Mouse (Mus musculus): Measurements from ENCODE around the gene Scd2. TPM values are rescaled to one million over a fixed set of nuclear protein-coding genes. Genes with fewer than 3 reads are reported as not detected.
A peak's percentile ranks its signal among the peaks of the same experiment; 100 is the strongest.

The Scd2 gene
- polyA plus RNA-seq, 1 experiment: 329 TPM

DNA sequence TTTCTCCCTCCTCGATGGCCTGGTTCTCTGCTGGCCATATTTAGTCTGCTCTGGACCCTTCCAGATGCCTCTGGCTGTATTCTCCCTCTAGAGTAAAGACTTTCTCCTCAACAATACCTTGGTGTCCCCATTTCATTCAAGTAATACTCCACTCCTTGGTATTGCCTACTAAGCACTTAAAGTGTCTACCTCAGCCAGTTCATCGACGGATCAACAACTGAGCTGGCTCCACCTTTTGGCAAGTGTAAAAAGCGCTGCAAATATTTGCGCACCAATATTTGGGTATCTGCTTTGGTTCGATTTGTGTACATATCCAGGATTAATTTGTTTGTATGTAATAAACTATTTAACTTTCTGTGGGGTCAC lies 27.0 kb upstream of the Scd2 start:
- H3K27me3 ChIP-seq (ENCODE audit: control insufficient read depth, insufficient read depth, low read length, poor library complexity, severe bottlenecking): no peaks in the 10 kb centered on the region
- H3K36me3 ChIP-seq (ENCODE audit: control insufficient read depth, insufficient read depth, low read length, poor library complexity, severe bottlenecking): no peaks in the 10 kb centered on the region
- no peaks in the 10 kb centered on the region for H3K9me3 ChIP-seq (replicated peaks; ENCODE audit: control insufficient read depth, insufficient read depth, low read length, poor library complexity, severe bottlenecking)
- H3K4me1 ChIP-seq (ENCODE audit: control insufficient read depth, insufficient read depth, low read length): peaks cover 6% of the 10 kb centered on the region
- TF ChIP-seq EP300 (IDR thresholded peaks at IDR 0.05; ENCODE audit: insufficient read depth, low read depth, low read length): no peak
- TF ChIP-seq CTCF (IDR thresholded peaks at IDR 0.05; ENCODE audit: low read depth, low read length): no peak
- no peak for TF ChIP-seq POLR2A (IDR thresholded peaks at IDR 0.05; ENCODE audit: insufficient read depth, low read length)
- H3K4me3 ChIP-seq (ENCODE audit: low read depth, low read length): peak overlapping the region; percentile 64
- peak overlapping the region; percentile 49; the same call in 1 of the 2 replicates for H3K9ac ChIP-seq (ENCODE audit: low read depth, poor library complexity, severe bottlenecking)
- peak overlapping the region; percentile 97 for H3K27ac ChIP-seq (ENCODE audit: insufficient read depth, low read length)

DNA sequence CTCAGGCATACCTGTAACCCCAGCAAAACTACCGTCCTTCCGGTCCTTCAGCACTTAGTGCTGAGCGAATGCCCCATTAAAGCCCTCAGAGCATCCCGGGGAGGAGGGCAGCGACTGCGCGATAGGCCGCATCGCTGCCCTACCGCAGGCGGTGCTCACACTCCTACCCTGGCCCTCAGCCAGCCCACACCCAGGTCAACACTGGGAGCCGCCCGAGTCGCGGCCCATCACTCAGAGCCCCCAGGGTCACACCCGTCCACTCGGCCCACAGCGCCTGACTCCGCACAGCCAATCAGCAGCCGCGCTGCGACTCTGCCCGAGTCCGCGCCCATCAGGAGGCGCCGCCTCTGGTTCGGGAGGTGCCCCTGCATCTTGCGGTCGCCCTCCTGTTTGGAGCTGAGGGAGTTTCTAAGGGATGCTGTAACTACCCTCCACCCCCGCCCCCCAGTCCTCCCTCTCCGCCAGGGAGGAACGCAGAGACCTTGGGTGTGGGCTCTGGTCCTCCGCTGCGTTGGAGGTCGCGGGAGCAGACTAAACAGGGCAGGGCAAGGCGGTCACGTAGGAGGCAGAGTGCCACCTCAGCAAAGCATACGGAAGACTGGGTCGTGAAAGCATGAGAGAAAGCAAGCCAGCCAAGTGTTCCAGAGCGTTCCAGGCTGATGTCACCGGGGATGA lies 26.5 kb upstream of the Scd2 start:
- H3K27ac ChIP-seq (ENCODE audit: insufficient read depth, low read length): peak overlapping the region; percentile 97
- peak overlapping the region; percentile 64 for H3K4me3 ChIP-seq (ENCODE audit: low read depth, low read length)
- TF ChIP-seq EP300 (IDR thresholded peaks at IDR 0.05; ENCODE audit: insufficient read depth, low read depth, low read length) (peak; percentile 73), CTCF (IDR thresholded peaks at IDR 0.05; ENCODE audit: low read depth, low read length) (no peak), POLR2A (IDR thresholded peaks at IDR 0.05; ENCODE audit: insufficient read depth, low read length) (no peak)

GRCm38 (mm10) chr19:44267499-44268002 lies 25.9 kb upstream of the Scd2 start:
- H3K4me1 ChIP-seq (ENCODE audit: control insufficient read depth, insufficient read depth, low read length): peaks cover 6% of the 10 kb centered on the region
- no peak for TF ChIP-seq POLR2A (IDR thresholded peaks at IDR 0.05; ENCODE audit: insufficient read depth, low read length)
- TF ChIP-seq EP300 (IDR thresholded peaks at IDR 0.05; ENCODE audit: insufficient read depth, low read depth, low read length): no peak
- no peak for TF ChIP-seq CTCF (IDR thresholded peaks at IDR 0.05; ENCODE audit: low read depth, low read length)

More for the DNA sequence above, 26.5 kb upstream of the Scd2 start:
- Histone ChIP-seq H3K27me3 (ENCODE audit: control insufficient read depth, insufficient read depth, low read length, poor library complexity, severe bottlenecking) (no peaks in the 10 kb centered on the region), H3K9ac (ENCODE audit: low read depth, poor library complexity, severe bottlenecking) (peak overlapping the region; percentile 49), H3K9me3 (replicated peaks; ENCODE audit: control insufficient read depth, insufficient read depth, low read length, poor library complexity, severe bottlenecking) (no peaks in the 10 kb centered on the region), H3K4me1 (ENCODE audit: control insufficient read depth, insufficient read depth, low read length) (peaks cover 6% of the 10 kb centered on the region), H3K36me3 (ENCODE audit: control insufficient read depth, insufficient read depth, low read length, poor library complexity, severe bottlenecking) (no peaks in the 10 kb centered on the region)

DNA sequence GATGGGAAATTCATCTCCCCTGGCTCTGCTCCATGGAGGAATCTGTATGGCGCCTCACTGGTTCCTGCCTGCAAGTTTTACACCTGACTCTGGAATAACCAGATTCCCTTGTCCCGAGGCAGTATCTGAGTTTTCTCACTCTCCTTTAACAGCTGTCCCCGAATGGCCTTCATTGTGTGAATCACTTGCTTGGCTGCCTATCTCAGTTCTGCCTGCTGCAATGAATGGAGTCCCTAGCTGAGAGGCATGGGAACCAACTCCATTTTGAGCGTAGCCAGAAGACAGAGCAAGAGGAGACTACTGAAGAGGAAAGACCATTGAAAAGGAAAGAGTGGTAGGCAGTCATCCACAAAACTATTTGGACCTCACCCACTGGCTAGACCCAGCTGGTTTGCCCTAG lies 19.8 kb upstream of the Scd2 start:
- Histone ChIP-seq H3K27me3 (ENCODE audit: control insufficient read depth, insufficient read depth, low read length, poor library complexity, severe bottlenecking) (no peaks in the 10 kb centered on the region), H3K36me3 (ENCODE audit: control insufficient read depth, insufficient read depth, low read length, poor library complexity, severe bottlenecking) (no peaks in the 10 kb centered on the region), H3K4me1 (ENCODE audit: control insufficient read depth, insufficient read depth, low read length) (peaks cover 10% of the 10 kb centered on the region), H3K4me3 (ENCODE audit: low read depth, low read length) (no peak overlapping the region), H3K9ac (ENCODE audit: low read depth, poor library complexity, severe bottlenecking) (no peak overlapping the region), H3K9me3 (replicated peaks; ENCODE audit: control insufficient read depth, insufficient read depth, low read length, poor library complexity, severe bottlenecking) (no peaks in the 10 kb centered on the region), H3K27ac (ENCODE audit: insufficient read depth, low read length) (no peak overlapping the region)
- TF ChIP-seq EP300 (IDR thresholded peaks at IDR 0.05; ENCODE audit: insufficient read depth, low read depth, low read length) (no peak), POLR2A (IDR thresholded peaks at IDR 0.05; ENCODE audit: insufficient read depth, low read length) (no peak), CTCF (IDR thresholded peaks at IDR 0.05; ENCODE audit: low read depth, low read length) (no peak)

More at GRCm38 (mm10) chr19:44267499-44268002, 25.9 kb upstream of the Scd2 start:
- H3K9ac ChIP-seq (ENCODE audit: low read depth, poor library complexity, severe bottlenecking): peak overlapping the region; percentile 39
- H3K36me3 ChIP-seq (ENCODE audit: control insufficient read depth, insufficient read depth, low read length, poor library complexity, severe bottlenecking): no peaks in the 10 kb centered on the region
- H3K9me3 ChIP-seq (replicated peaks; ENCODE audit: control insufficient read depth, insufficient read depth, low read length, poor library complexity, severe bottlenecking): no peaks in the 10 kb centered on the region
- H3K27ac ChIP-seq (ENCODE audit: insufficient read depth, low read length): peak overlapping the region; percentile 46
- H3K4me3 ChIP-seq (ENCODE audit: low read depth, low read length): peak overlapping the region; percentile 57
- no peaks in the 10 kb centered on the region for H3K27me3 ChIP-seq (ENCODE audit: control insufficient read depth, insufficient read depth, low read length, poor library complexity, severe bottlenecking)

DNA sequence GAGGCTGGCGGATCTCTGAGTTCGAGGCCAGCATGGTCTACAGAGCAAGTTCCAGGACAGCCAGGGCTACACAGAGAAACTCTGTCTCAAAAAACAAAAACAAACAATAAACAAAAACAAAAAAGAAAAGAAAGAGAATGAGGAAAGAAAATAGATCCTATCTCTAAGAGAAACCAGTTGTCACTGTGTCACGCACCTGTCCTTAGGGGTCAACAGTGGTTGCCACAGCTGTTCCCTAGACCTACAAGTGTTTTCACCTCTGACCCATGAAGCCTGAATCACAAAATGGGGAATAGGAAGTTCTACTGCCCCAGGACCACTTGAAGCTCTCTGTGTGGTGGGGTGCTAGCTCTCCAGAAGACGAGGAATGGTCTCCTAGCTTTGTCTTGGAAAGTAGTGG lies 19.0 kb upstream of the Scd2 start:
- Histone ChIP-seq H3K9ac (ENCODE audit: low read depth, poor library complexity, severe bottlenecking) (no peak overlapping the region), H3K4me3 (ENCODE audit: low read depth, low read length) (no peak overlapping the region), H3K9me3 (replicated peaks; ENCODE audit: control insufficient read depth, insufficient read depth, low read length, poor library complexity, severe bottlenecking) (no peaks in the 10 kb centered on the region), H3K27ac (ENCODE audit: insufficient read depth, low read length) (no peak overlapping the region), H3K36me3 (ENCODE audit: control insufficient read depth, insufficient read depth, low read length, poor library complexity, severe bottlenecking) (no peaks in the 10 kb centered on the region), H3K27me3 (ENCODE audit: control insufficient read depth, insufficient read depth, low read length, poor library complexity, severe bottlenecking) (no peaks in the 10 kb centered on the region), H3K4me1 (ENCODE audit: control insufficient read depth, insufficient read depth, low read length) (peaks cover 11% of the 10 kb centered on the region)
- TF ChIP-seq EP300 (IDR thresholded peaks at IDR 0.05; ENCODE audit: insufficient read depth, low read depth, low read length) (no peak), CTCF (IDR thresholded peaks at IDR 0.05; ENCODE audit: low read depth, low read length) (no peak), POLR2A (IDR thresholded peaks at IDR 0.05; ENCODE audit: insufficient read depth, low read length) (no peak)

DNA sequence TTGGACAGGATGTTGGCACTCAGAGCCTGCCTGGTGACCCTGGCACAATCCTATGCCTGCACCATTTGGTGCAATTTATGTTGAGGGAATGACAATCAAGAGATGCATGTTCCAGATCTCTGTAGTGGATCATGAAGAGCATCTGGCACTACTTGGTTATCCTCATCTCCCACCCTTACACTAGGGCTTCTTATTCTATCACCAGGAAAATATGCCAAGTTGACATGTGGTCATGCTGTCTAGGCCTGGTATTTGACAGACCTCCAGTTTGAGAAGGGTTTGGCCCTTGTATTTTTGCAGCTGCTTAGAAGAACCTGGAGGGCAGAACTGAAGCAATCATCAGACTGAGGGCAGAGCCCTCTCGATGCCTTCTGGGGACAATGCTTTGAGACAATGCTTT lies 18.1 kb upstream of the Scd2 start:
- Histone ChIP-seq H3K4me1 (ENCODE audit: control insufficient read depth, insufficient read depth, low read length) (peaks cover 11% of the 10 kb centered on the region), H3K27me3 (ENCODE audit: control insufficient read depth, insufficient read depth, low read length, poor library complexity, severe bottlenecking) (no peaks in the 10 kb centered on the region), H3K4me3 (ENCODE audit: low read depth, low read length) (no peak overlapping the region), H3K27ac (ENCODE audit: insufficient read depth, low read length) (no peak overlapping the region), H3K36me3 (ENCODE audit: control insufficient read depth, insufficient read depth, low read length, poor library complexity, severe bottlenecking) (no peaks in the 10 kb centered on the region), H3K9ac (ENCODE audit: low read depth, poor library complexity, severe bottlenecking) (no peak overlapping the region), H3K9me3 (replicated peaks; ENCODE audit: control insufficient read depth, insufficient read depth, low read length, poor library complexity, severe bottlenecking) (no peaks in the 10 kb centered on the region)
- TF ChIP-seq EP300 (IDR thresholded peaks at IDR 0.05; ENCODE audit: insufficient read depth, low read depth, low read length): no peak
- TF ChIP-seq CTCF (IDR thresholded peaks at IDR 0.05; ENCODE audit: low read depth, low read length): no peak
- no peak for TF ChIP-seq POLR2A (IDR thresholded peaks at IDR 0.05; ENCODE audit: insufficient read depth, low read length)
